Mouse (Mus musculus): ENCODE results near the gene Ruvbl1.

Gene Ruvbl1

GRCm38 (mm10) chr6:88465181-88465920 is at the start of gene Ruvbl1:
Ruvbl1 (plus strand) TSS chr6:88465409.
- POLR2A ChIA-PET, result interaction anchor here (0.6 to 4.1 kb wide), 53 partner anchors 8 to 433 kb away, joined by 3 to 19 read pairs (median 4); partner anchors contain the start of genes Eefsec (in 4 of the 4), Abtb1 (in 1 of the 4), Mcm2 (in 1 of the 4) and Sec61a1 (in 1 of the 4)
- CTCF ChIA-PET, result interaction anchor here in 1 of 4 experiments (0.8 to 1.0 kb wide), 3 partner anchors 28 to 348 kb away, joined by 3 to 5 read pairs (median 3); no protein-coding TSS in a partner anchor

GRCm38 (mm10) chr6:88416130-88416758 is 49.0 kb upstream of the Ruvbl1 start:
- ChIA-PET CTCF (interaction anchor here in 1 of 4 experiments (0.5 kb wide), 1 partner anchor 289 kb away, joined by 3 read pairs; no protein-coding TSS in a partner anchor), POLR2A (interaction anchor here in 2 of 4 experiments (0.6 to 2.0 kb wide), 6 partner anchors 9 to 161 kb away, joined by 3 to 5 read pairs (median 4); partner anchors contain the start of gene Eefsec (in 1 of the 2))

- POLR2A ChIA-PET, result interaction anchor here (0.6 to 1.2 kb wide), 7 partner anchors 12 to 308 kb away, joined by 3 to 5 read pairs (median 3); partner anchors contain the start of genes Eefsec (in 1 of the 4) and Ruvbl1 (in 1 of the 4)
- CTCF ChIA-PET, result interaction anchor here (0.5 to 1.6 kb wide), 9 partner anchors 110 to 308 kb away, joined by 3 to 8 read pairs (median 4); no protein-coding TSS in a partner anchor
Measured at GRCm38 (mm10) chr6:88431202-88431601, 34.0 kb upstream of the Ruvbl1 start.

DNA sequence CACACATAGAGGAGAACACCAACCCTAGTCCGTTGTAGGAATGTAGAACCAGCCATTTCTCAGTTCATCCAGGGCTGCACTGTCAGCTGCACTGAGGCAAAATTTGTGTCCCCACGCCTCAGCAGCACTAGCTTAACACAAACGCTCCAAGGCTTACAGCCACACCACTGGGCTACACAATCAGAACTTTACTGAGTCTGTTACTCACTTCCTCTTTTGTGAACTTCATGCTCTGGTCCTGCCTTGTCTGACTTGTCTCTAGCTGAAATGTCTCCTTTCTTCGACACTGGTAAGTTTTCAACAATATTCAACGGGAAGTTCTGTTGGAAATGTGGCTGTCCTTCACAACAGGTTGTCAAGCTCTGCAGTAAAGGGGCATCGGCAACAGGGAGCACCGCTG is 29.6 kb upstream of the Ruvbl1 start:
- POLR2A ChIA-PET, result interaction anchor here in 2 of 4 experiments (0.5 to 2.7 kb wide), 4 partner anchors 9 to 1938 kb away, joined by 3 to 15 read pairs (median 4); partner anchors contain the start of gene Ruvbl1 (in 1 of the 2)
- CTCF ChIA-PET, result interaction anchor here in 2 of 4 experiments (0.6 to 1.3 kb wide), 2 partner anchors 9 to 93 kb away, joined by 5 to 6 read pairs; no protein-coding TSS in a partner anchor

DNA sequence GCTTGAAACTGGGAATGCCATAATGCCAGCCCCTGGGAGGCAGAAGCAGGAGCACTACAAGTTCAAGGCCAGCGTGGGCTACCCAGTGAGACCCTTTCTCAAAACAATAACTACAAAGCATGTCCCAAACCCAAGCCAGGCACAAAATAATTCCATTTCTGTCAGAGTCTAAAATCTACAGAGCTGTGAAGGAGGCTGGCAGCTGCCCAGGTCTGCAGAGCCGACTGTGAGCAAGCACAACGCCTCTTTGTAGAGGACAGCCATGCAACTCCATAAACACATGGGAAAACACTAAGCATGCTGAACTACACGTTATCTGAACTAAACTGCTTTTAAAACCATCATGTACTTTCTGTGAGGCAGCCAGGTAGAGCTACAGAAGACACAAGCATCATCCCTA is 26.2 kb upstream of the Ruvbl1 start:
- POLR2A ChIA-PET, result interaction anchor here in 1 of 4 experiments (1.4 to 3.0 kb wide), 2 partner anchors 7 to 26 kb away, joined by 5 to 22 read pairs; partner anchors contain the start of genes Eefsec and Ruvbl1
- CTCF ChIA-PET, result no interaction called here

DNA sequence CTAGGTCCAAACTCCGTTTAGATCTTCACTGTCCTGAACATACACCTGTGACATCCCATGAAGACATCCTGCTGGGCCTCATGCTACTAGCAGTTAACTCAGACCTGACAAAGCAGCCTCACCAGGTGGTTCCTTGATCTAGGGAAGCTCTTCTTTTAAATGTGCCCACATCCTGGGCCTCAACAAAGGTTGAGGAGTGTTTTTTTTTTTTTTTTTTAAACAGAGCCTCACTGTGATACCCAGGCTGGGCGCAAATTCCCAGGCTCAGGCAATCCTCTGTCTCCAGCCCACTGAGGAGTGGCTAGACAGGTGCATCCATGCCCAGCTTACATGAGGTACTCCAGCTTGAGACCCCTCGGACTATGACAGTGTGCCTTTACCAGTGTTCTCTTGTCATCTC is 22.7 kb upstream of the Ruvbl1 start:
- POLR2A ChIA-PET, result interaction anchor here in 1 of 4 experiments (0.6 to 0.9 kb wide), 2 partner anchors 11 to 28 kb away, joined by 3 to 4 read pairs; no protein-coding TSS in a partner anchor
- CTCF ChIA-PET, result no interaction called here

GRCm38 (mm10) chr6:88443446-88443845 is 21.8 kb upstream of the Ruvbl1 start:
- POLR2A ChIA-PET, result interaction anchor here in 3 of 4 experiments (0.8 to 2.2 kb wide), 7 partner anchors 10 to 605 kb away, joined by 3 to 5 read pairs (median 3); partner anchors contain the start of gene Isy1 (in 1 of the 3)
- CTCF ChIA-PET, result no interaction called here

DNA sequence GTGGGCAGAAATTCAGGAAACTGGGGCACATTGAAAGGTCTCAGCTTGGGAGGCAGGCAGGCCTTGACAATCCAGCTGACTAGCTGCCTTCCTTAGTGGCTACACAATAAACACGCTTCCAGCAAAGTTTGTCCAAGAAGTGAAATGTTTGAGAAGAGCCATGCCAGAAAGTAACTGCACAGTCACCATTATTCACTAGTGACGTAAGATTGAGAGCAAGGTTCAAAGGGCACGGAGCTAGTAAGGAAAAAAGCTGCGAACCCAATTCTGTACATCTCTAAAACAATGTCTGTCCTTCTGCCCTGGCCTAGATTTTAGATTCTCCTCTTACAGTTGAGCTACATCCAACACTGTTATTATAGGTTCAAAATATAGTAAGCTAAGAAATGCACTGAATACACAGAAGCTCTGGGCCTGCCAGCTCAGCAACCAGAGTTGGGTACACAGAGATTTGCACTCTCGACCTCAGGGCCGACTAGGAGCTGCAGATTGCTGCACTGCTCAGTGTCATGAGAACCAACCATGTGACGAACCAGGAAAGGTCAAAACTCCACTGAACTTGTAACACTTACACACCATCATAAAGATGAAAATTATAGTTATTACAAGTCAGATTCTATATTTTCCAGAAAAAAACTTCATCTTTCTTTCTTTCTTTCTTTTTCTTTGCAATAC is 21.0 kb upstream of the Ruvbl1 start:
- POLR2A ChIA-PET, result interaction anchor here in 3 of 4 experiments (0.5 to 3.8 kb wide), 15 partner anchors 7 to 606 kb away, joined by 3 to 22 read pairs (median 3); partner anchors contain the start of genes Isy1 (in 1 of the 3) and Ruvbl1 (in 1 of the 3)
- CTCF ChIA-PET, result interaction anchor here in 1 of 4 experiments (0.6 to 1.7 kb wide), 3 partner anchors 9 to 398 kb away, joined by 3 to 5 read pairs (median 3); no protein-coding TSS in a partner anchor

GRCm38 (mm10) chr6:88445661-88446060 is 19.5 kb upstream of the Ruvbl1 start:
- ChIA-PET POLR2A (interaction anchor here (0.7 to 3.8 kb wide), 13 partner anchors 8 to 322 kb away, joined by 3 to 22 read pairs (median 5); partner anchors contain the start of gene Ruvbl1 (in 3 of the 4)), CTCF (interaction anchor here in 3 of 4 experiments (0.6 to 1.7 kb wide), 6 partner anchors 10 to 502 kb away, joined by 3 to 7 read pairs (median 3); no protein-coding TSS in a partner anchor)

GRCm38 (mm10) chr6:88446063-88447002 is 18.9 kb upstream of the Ruvbl1 start, which contains the start of gene Eefsec:
Eefsec (minus strand) TSS chr6:88446539.
- ChIA-PET POLR2A (interaction anchor here (0.6 to 3.8 kb wide), 27 partner anchors 9 to 455 kb away, joined by 3 to 22 read pairs (median 4); partner anchors contain the start of genes Ruvbl1 (in 4 of the 4), Rpn1 (in 1 of the 4), Sec61a1 (in 1 of the 4) and Tpra1 (in 1 of the 4)), CTCF (interaction anchor here in 2 of 4 experiments (0.6 to 1.5 kb wide), 5 partner anchors 52 to 980 kb away, joined by 3 to 5 read pairs (median 3); no protein-coding TSS in a partner anchor)

DNA sequence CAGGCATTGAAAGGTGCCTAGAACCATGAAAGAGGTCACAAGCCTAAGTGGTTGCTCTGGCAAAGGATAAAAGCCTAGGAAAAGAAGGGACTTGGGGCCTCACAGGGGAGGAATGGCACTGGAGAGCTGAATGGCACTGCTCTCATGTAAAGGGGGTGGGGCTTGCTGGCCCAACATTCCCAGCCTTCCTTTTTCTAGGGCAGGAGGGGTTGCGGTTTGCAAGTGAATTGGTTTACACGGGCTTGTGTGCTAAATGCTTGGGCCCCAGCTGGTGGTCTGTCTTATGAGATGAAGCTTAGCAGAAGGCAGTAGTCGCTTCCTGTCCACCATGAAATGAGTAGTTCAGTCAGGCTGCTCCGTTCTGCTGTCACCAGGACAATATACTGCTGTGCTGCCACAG is 17.8 kb upstream of the Ruvbl1 start:
- ChIA-PET POLR2A (interaction anchor here (0.6 to 3.8 kb wide), 25 partner anchors 10 to 1953 kb away, joined by 3 to 22 read pairs (median 4); partner anchors contain the start of genes Ruvbl1 (in 4 of the 4), Rpn1 (in 1 of the 4), Sec61a1 (in 1 of the 4) and Tpra1 (in 1 of the 4)), CTCF (interaction anchor here in 2 of 4 experiments (1.0 to 1.5 kb wide), 2 partner anchors 40 to 258 kb away, joined by 3 to 5 read pairs; no protein-coding TSS in a partner anchor)

GRCm38 (mm10) chr6:88454545-88454944 is 10.7 kb upstream of the Ruvbl1 start:
- ChIA-PET POLR2A (interaction anchor here in 2 of 4 experiments (0.7 to 2.2 kb wide), 4 partner anchors 11 to 260 kb away, joined by 3 to 9 read pairs (median 6); partner anchors contain the start of genes Ruvbl1 (in 1 of the 2) and Sec61a1 (in 1 of the 2)), CTCF (interaction anchor here in 1 of 4 experiments (0.6 kb wide), 1 partner anchor 265 kb away, joined by 3 read pairs; no protein-coding TSS in a partner anchor)

GRCm38 (mm10) chr6:88469878-88470277 is 4.7 kb downstream of the Ruvbl1 start:
- CTCF ChIA-PET, result interaction anchor here in 1 of 4 experiments (0.5 to 0.8 kb wide), 2 partner anchors 9 to 13 kb away, joined by 3 to 4 read pairs; no protein-coding TSS in a partner anchor
- POLR2A ChIA-PET, result no interaction called here

GRCm38 (mm10) chr6:88480421-88480820 is 15.2 kb downstream of the Ruvbl1 start:
- CTCF ChIA-PET, result interaction anchor here in 2 of 4 experiments (0.6 to 1.4 kb wide), 3 partner anchors 356 to 416 kb away, joined by 3 to 10 read pairs (median 3); no protein-coding TSS in a partner anchor
- POLR2A ChIA-PET, result interaction anchor here in 2 of 4 experiments (1.0 to 2.7 kb wide), 8 partner anchors 13 to 238 kb away, joined by 3 to 13 read pairs (median 4); partner anchors contain the start of genes Ruvbl1 (in 2 of the 2) and Eefsec (in 1 of the 2)

- ChIA-PET CTCF (interaction anchor here in 3 of 4 experiments (0.5 to 1.2 kb wide), 11 partner anchors 10 to 424 kb away, joined by 3 to 9 read pairs (median 3); partner anchors contain the start of gene Abtb1 (in 1 of the 3)), POLR2A (interaction anchor here (0.5 to 2.6 kb wide), 36 partner anchors 9 to 438 kb away, joined by 3 to 16 read pairs (median 3); partner anchors contain the start of genes Ruvbl1 (in 2 of the 4), Sec61a1 (in 2 of the 4), Rab7 (in 1 of the 4) and Rpn1 (in 1 of the 4))
Measured at GRCm38 (mm10) chr6:88483111-88483510, 17.9 kb downstream of the Ruvbl1 start.

Measured in embryonic stem cell, embryonic (primary cell).